Mouse (Mus musculus) cerebellum, adult 11-12 months (tissue): ENCODE results near the gene Hspbap1.

Source experiments
- DNase-seq: peaks from one replicate; pipeline ENCODE4 v3.0.0; 2022

Gene Hspbap1

GRCm38 (mm10) chr16:35769878-35770657 is at the start of gene Hspbap1:
Gene Hspbap1 (plus strand): TSS chr16:35770375.
- DNase-seq = peak; percentile 89

GRCm38 (mm10) chr16:35724561-35724960 is 45.6 kb upstream of the Hspbap1 start:
- DNase-seq = no peak

GRCm38 (mm10) chr16:35726601-35727000 is 43.6 kb upstream of the Hspbap1 start:
- no peak for DNase-seq

GRCm38 (mm10) chr16:35729151-35729738 is 40.9 kb upstream of the Hspbap1 start:
- DNase-seq = no peak

- no peak for DNase-seq
These were observed 38.1 kb upstream of the Hspbap1 start for GRCm38 (mm10) chr16:35732096-35732495.

GRCm38 (mm10) chr16:35734038-35734437 is 36.1 kb upstream of the Hspbap1 start:
- DNase-seq = peak; percentile 51

GRCm38 (mm10) chr16:35738096-35738767 is 31.9 kb upstream of the Hspbap1 start:
- no peak for DNase-seq

- DNase-seq = no peak
These were observed 30.6 kb upstream of the Hspbap1 start for GRCm38 (mm10) chr16:35739548-35739947.

- no peak for DNase-seq
These were observed 29.8 kb upstream of the Hspbap1 start for GRCm38 (mm10) chr16:35740357-35740756.

- DNase-seq = no peak
These were observed 29.2 kb upstream of the Hspbap1 start for GRCm38 (mm10) chr16:35740943-35741342.

- DNase-seq = no peak
These were observed 28.6 kb upstream of the Hspbap1 start for GRCm38 (mm10) chr16:35741621-35742020.

- no peak for DNase-seq
These were observed 27.8 kb upstream of the Hspbap1 start for GRCm38 (mm10) chr16:35742251-35742937.

GRCm38 (mm10) chr16:35747417-35748236 is 22.5 kb upstream of the Hspbap1 start:
- peak; percentile 30 for DNase-seq

- DNase-seq = no peak
These were observed 22.0 kb upstream of the Hspbap1 start for GRCm38 (mm10) chr16:35748237-35748603.

GRCm38 (mm10) chr16:35749385-35749784 is 20.8 kb upstream of the Hspbap1 start:
- no peak for DNase-seq

- no peak for DNase-seq
These were observed 18.3 kb upstream of the Hspbap1 start for GRCm38 (mm10) chr16:35751841-35752240.

- no peak for DNase-seq
These were observed 16.2 kb upstream of the Hspbap1 start for GRCm38 (mm10) chr16:35753926-35754325.

GRCm38 (mm10) chr16:35755502-35756334 is 14.5 kb upstream of the Hspbap1 start:
- no peak for DNase-seq

- DNase-seq = no peak
These were observed 13.5 kb upstream of the Hspbap1 start for GRCm38 (mm10) chr16:35756697-35757096.

- DNase-seq = no peak
These were observed 10.8 kb upstream of the Hspbap1 start for GRCm38 (mm10) chr16:35759401-35759800.

GRCm38 (mm10) chr16:35763590-35764296 is 6.4 kb upstream of the Hspbap1 start:
- no peak for DNase-seq
